Mouse (Mus musculus) lung, postnatal 25 days (tissue): ENCODE results near the gene Adamtsl4.
"Not testable (repeated sequence)": the region's sequence is repeated elsewhere in the genome, so short reads cannot be mapped to it uniquely, and the experiment has no call there.

Experiments
- DNase-seq: peaks from one replicate; pipeline ENCODE4 v3.0.0; 2022; ENCODE audit warnings: low spot score

Gene Adamtsl4

DNA sequence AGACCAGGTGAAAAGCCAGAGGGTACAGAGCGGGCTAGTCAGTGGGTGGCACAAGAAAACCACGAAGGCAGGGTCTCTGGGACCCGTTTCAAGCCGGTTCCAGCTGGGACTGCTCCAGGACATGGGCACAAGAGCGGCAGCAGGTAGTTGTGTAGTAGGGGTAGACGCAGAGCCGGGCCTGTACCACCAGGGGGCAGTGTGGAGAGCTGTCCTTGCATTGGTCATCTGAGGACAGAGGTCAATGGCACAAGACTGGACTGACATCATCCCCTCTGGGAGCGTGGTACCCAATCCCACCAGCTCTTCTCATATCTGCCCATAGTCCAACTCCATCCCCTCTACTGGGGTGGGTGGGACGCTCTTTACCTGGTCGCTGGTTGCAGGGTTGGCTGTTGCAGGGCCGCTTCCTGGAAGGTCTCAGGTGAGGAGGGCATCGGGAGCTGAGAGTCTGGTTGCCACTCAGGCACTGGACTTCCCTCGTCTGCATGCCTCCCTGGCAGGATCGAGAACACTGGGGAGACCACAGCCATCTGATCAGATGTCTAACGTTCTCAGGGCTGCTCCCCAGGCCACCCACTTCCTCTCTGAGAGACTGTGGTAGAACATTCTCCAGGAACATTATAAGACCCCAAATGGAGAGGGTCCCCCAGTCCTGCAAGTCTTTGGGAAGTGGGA is 10.8 kb downstream of the Adamtsl4 start:
- peak; percentile 88 for DNase-seq

DNA sequence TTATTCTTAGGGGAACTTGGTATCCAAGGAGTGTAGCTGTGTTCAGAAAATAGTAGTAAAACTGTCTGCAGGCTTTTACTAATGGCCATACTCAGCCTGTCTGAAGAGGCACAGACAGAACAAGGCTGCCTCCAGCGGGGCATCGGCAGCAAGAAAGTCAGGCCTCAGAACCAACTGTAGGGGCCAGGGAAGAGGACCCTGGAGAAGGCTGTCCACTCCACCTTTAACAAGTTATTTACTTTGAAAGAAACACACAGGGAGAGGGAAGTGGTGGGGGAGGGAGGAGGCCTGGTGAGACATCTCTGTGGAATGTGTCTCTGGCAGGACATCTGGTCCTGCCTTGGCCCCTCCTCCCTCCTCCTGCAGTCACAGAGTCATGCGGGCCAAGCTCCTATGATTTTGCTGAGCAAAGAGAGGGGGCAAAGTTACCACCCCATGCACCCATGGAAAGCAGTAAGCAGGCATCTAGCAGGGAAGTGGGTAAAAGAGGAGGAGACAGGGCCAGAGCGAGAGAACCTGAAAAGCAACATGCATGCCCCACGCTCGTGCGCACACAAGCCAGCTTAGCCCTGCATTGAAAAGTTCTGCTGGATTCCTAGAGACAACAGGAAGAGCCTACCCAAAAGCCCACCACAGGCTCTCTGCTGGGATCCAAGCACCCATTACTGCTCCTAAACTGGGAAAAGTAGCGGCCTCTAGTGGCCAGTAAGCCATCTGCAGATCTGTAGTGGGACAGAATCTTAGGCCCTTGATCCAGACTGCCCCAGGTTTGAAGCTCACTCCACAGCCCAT is 12.2 kb downstream of the Adamtsl4 start:
- DNase-seq = peak; percentile 94

DNA sequence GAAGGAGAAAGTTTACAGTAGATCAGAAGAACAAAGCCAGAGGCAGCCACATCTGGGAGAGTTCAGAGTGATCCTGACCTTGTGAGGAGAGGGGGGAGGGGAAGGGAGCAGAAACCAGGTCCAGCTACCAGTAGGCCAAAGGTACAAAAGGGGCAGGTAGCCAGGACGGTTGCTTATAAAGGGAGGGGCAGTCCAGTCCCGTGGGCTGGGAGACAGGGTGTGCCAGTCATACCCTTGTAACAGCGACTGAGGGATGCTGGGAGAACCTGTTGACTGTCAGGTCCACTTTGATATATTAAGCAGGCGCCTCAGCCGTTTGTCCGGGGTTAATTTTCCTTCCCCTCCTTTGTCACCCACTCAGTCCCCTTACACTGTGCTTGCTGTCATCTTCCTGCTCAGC is 12.9 kb downstream of the Adamtsl4 start:
- peak; percentile 81 for DNase-seq

DNA sequence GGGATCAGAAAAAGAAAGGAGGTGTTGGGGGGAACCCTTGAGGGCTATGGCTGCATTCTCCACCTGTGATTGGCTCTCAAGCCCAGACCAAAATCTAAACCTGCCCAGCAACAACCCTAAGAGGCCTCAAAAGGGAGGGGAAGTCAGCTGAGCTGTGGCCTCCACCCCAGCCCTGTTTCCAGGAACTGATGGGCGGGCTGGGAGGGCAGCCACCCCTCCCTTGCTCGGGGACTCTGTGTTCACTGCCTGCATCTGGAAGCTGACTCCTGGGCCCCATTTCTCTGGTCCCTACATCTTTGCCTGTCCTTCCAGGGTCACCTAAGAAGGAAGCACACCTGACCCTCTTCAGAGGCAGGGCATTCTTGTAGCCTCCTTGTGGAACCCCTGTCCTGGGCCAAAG is 13.5 kb downstream of the Adamtsl4 start:
- peak; percentile 95 for DNase-seq

- DNase-seq = no peak
These were observed 14.0 kb downstream of the Adamtsl4 start for GRCm38 (mm10) chr3:95673707-95674211.

GRCm38 (mm10) chr3:95672861-95673706 is 14.6 kb downstream of the Adamtsl4 start:
- DNase-seq = peak; percentile 55

GRCm38 (mm10) chr3:95672461-95672860 is 15.3 kb downstream of the Adamtsl4 start:
- peak; percentile 55 for DNase-seq

DNA sequence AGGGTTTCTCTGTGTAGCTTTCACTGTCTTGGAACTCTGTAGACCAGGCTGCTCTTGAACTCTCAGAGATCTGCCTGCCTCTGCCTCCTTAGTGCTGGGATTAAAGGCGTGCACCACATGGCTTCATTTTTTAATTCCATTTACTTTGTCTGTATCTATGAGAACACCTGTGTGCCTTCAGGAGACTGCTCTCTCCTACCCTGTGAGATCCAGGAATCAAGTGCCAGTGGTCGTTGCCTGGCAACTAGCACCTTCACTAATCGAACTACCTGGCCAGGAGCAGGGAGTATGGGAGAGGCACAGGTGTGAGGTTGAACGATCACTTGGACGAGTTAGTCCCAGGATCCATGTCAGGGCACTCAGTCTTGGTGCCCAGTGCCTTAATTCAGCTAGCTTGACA is 16.5 kb downstream of the Adamtsl4 start:
- no peak for DNase-seq

DNA sequence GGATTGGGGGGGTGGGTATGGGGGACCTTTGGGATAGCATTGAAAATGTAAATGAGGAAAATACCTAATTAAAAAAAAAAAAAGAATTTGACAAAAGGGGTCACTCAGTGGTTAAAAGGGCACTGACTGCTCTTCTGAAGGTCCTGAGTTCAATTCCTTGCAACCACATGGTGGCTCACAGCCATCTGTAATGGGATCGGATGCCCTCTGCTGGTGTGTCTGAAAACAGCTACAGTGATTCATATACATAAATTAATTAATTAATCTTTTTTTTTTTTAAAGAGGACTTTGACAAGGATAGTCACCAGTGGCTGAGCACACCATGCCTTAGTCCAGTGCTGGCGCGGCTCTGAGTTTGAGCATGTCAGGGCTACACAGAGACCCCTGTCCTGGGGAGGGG is 17.3 kb downstream of the Adamtsl4 start:
- DNase-seq = not testable (repeated sequence)

DNA sequence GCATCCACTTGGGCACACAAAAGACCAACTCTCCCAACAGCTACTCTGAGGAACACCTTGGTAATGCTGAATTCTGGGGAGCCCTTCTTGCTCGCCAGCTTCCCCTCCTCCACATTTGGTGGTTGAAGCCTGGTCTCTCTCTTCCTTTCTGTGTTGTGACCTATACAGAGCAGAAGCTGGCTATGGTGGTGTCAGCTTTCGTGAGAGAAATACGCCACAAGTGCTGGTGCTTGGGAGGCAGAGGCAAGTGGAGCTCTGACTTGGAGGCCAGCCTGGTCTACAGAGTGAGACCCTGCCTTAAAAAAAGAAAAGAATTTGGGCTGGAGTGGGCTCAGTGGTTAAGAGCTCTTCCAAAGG is 18.4 kb downstream of the Adamtsl4 start:
- no peak for DNase-seq

DNA sequence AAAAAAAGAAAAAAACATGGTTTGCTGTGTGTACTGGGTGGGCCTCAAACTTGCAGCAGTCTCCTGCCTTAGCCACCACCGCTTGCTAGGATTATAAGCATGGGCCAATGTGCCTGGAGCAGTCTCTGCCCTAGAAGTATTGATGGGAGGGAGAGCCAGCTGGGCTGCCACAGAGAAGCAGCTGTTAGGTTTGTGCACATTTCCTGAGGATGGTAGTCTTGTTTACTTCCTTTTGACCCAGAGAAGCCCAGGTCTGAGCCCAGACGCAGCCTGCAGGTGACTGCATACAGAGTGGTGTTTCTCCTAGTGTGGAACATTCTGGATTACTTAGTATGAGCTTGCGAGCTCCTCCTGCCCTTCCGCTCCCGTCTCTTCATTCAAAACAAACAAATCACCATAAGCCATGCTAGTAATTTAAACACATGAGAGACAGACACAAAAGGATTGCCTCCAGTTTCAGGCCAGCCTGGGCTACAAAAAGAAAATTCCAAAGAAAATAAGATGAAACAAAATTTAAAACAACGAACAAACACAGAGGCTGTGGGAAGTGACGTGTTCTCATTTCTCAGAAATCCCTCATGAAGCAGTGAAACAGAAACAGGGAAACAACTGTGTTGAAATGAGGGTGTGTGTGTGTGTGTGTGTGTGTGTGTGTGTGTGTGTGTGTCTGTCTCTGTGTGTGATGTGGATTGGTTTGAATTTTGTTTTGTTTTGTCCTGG is 19.0 kb downstream of the Adamtsl4 start:
- DNase-seq = peak; percentile 57

DNA sequence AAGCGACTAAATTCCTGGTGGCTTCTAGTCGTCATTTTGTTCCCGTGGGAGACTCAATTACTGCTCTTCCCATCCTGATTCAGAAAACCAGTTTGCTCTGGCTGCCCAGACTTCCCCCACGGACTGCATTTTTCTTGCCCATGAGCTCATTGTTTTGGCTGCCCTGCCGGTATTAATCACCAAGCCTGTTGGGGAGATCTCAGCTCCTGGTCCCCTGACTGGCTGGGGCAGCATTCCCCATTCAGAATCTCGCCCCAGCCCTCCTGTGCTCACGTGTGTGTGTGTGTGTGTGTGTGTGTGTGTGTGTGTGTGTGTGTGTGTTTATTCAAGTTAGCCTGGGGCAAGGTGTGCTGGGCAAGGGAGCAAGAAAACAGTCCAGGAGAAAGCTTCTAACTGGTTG is 19.7 kb downstream of the Adamtsl4 start:
- peak; percentile 81 for DNase-seq

GRCm38 (mm10) chr3:95667521-95667920 is 20.2 kb downstream of the Adamtsl4 start:
- DNase-seq = no peak

GRCm38 (mm10) chr3:95666124-95666844 is 21.4 kb downstream of the Adamtsl4 start:
- peak; percentile 93 for DNase-seq

GRCm38 (mm10) chr3:95664940-95665352 is 22.8 kb downstream of the Adamtsl4 start:
- DNase-seq = no peak

DNA sequence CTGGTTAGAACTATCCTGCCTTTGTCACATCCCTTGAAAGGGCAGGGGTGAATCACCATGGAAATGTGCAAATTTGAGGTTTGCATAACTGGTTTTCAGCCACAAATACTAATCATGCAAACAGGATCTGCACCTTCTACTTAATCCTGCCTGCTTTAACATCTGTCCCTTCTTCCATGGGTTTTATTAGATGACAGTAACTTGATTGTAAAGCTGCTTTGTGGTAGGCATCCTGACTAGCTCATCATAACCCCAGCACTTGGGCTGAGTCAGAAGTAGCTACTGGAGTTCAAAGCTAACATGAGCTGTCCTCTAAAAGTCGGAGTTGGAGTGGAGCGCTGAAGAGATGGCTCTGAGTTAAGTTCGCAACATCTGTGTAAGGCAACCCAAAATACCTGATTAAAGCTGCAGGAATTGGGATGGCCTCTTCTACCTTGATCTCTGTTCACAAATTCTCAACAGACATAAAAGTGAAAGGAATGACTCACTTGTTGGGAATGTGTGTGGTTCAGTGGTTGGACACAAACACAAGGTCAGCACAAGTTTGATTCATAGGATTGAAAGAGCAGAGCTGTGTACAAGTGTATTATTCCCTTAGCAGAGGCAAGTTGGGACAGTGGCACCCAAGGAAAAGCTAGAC is 23.6 kb downstream of the Adamtsl4 start:
- no peak for DNase-seq

GRCm38 (mm10) chr3:95663486-95663885 is 24.2 kb downstream of the Adamtsl4 start:
- no peak for DNase-seq

DNA sequence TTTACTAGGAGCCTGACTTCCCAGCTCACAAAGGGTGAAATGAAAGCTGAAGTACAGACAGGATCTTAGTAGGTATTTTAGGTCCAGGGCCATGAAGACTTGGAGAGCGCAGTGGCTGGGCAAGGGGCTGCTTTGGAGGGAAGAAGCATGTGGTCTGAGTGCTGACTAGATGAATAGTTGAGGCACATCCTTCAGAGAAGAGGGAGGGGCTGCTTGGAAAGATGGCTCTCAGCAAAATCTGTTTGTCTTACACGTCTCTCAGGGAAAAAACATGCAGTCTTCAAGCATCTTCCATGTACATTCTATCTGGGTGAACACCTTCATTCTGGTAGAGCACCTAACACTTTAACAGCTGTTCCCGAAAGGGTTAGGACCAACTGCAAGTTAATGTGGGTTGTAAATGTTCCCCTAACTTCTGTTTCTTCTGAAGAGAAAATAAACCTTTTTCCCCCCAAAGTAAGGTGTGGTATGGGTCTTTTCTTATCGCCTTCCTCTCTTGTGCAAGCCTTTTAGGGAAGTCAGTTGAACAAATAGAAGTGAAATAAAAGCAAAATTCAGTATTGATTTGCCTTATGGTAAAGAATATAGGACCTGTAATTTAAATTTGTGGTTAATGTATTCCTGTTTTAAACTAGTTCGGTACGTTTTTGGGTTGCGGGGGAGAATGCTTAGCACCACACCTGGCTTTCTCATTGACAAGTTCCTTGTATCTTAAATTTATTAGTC is 24.8 kb downstream of the Adamtsl4 start:
- DNase-seq = no peak

DNA sequence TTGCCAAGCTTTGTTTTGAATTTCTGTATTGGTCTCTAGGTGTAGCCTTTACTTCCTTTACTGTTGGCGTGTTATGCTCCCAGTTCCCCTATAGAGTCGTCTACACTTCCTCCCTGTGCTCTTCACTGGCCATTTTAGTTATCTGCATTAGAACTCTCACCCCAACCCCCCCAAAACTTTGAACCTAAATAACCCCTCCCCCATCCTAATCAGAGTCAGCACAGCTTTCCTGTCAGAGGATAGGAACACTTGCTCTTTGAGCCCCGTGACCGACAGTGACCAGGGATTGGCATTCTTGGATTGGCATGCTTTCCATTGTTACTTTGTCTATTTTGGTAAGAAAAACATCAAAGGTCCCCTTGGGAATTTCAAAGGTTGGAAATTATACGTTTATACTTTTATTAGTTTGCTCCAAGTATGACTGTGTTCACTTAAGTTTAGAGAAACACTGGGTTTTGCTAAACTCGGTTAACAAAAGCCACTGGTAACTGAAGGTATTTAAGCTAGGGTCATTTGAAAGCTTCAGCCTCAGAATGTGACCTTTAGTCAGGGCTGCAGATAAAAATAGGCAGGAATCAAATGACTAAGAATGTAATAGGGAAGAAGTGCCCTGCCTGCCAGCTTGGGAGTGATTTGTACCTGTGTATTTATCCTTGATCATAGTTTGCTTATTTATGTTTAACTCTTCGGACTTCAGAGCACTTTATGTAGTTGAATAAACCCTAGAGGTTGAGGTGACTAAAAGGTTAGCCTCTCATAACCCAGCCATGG is 25.6 kb downstream of the Adamtsl4 start:
- no peak for DNase-seq
